Mouse (Mus musculus) macrophage (primary cell): Measurements from ENCODE around the gene Cbx5. TPM values are rescaled to one million over a fixed set of nuclear protein-coding genes. Genes with fewer than 3 reads are reported as not detected.

Experiments used
- H3K27ac ChIP-seq: fragments of 350-480 bp; formaldehyde crosslinking; 2 replicates; pipeline ENCODE4 v1.9.0; 2021
- H3K36me3 ChIP-seq: fragments of 350-480 bp; formaldehyde crosslinking; 2 replicates; pipeline ENCODE4 v1.9.0; 2021; ENCODE audit errors: inconsistent target
- H3K4me3 ChIP-seq: fragments of 350-480 bp; formaldehyde crosslinking; 2 replicates; pipeline ENCODE4 v1.9.0; 2021; ENCODE audit errors: inconsistent target
- H3K79me2 ChIP-seq: fragments of 350-480 bp; formaldehyde crosslinking; 2 replicates; pipeline ENCODE4 v1.9.0; 2021; ENCODE audit errors: inconsistent target
- WGBS: methylation state at CpG from one replicate; pipeline ENCODE4 v1.1.7; 2026; ENCODE audit warnings: inconsistent platforms; ENCODE audit not compliant: missing documents; 5-methylcytosine and 5-hydroxymethylcytosine counted together
- polyA plus RNA-seq: library from polyadenylated mRNA; stranded (reverse); fragments of 250-400 nt; gene quantifications from 3 replicates; pipeline ENCODE4 v1.2.4, GENCODE M21; 2018; ENCODE audit warnings: inconsistent platforms

Gene Cbx5
- polyA plus RNA-seq, 1 experiment from 2014 or later: 15.0 TPM

DNA sequence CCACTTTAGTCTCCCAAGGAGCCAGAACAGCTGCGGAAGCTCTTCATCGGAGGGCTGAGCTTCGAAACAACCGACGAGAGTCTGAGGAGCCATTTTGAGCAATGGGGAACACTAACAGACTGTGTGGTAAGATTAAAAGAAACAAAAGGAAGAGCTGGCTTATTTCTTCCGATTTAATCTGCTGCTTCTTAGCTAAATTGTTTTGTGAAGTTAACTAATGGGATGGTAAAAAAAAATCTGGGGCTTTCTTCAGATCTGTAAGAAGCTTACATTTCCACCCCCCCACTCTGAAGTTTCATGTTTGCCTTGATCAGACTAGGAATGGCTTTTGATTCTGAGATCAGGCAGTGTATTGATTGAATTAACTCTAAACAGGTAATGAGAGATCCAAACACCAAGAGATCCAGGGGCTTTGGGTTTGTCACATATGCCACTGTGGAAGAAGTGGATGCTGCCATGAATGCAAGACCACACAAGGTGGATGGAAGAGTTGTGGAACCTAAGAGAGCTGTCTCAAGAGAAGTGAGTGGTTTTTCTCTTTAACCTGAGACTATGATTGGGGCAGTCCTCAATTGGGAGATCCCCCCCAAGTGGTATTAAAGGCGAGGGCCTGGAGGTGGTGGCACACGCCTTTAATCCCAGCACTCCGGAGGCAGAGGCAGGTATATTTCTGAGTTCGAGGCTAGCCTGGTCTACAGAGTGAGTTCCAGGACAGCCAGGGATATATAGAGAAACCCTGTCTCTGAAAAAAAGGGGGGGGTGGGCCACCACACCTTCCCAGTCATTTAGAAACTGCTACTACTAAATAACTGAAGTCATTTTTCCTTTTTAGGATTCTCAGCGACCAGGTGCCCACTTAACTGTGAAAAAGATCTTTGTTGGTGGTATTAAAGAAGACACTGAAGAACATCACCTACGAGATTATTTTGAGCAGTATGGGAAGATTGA lies 1.7 kb upstream of the Cbx5 start:
- Histone ChIP-seq H3K79me2 (peaks cover 70% of the 10 kb centered on the region), H3K27ac (peak overlapping the region; percentile 90), H3K36me3 (peaks cover 32% of the 10 kb centered on the region), H3K4me3 (peak overlapping the region; percentile 72)
- WGBS: 1% methylated on average over 9 of the region's 12 CpGs

DNA sequence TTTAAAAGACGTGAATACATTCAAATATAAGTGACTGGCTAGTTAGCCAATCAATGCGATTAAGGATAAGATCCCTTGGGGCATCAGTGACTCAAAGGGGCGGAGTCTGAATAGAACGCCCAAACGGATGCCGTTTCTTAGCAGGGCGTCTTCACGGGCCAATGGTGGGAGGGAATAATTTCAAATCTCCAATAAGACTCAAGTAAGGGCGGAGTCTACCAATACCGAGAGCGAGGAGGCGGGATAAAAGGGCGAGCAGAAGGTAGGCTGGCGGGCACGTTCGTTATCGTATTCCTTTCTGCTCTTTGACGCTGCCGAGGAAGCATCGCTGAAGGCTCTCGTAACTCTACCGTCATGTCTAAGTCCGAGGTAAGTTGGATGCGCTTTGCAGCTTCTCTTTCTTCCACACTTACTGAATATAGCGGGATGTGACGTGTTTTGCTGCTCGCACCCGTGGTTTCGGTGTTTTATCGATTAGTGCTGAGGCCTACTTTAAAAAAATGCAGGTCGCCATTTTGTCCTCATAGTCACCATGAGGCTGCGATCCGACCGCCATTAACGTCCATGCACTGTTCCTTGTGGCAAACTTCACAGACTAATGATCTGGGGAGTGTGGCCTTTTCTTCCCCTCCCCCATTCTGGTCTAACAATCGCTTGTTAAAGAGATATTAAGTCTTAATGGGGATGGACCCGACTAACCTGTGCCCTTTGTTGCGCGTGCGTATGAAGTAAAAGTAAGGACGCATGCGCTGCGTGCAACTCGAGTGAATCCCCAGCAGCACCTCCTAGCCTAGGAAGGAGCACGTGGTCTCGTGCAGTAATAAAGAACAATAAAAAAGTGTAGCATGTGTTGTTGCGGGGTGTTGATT lies 778 bp upstream of the Cbx5 start, which contains the start of gene Hnrnpa1:
Hnrnpa1 (plus strand) TSS at position 273 of the 869 bp plus-strand sequence.
- WGBS: under 1% methylated on average over 47 of the region's 47 CpGs
- Histone ChIP-seq H3K79me2 (peaks cover 79% of the 10 kb centered on the region), H3K27ac (peak within 1 kb of the TSS; percentile 90), H3K4me3 (peak within 1 kb of the TSS; percentile 72), H3K36me3 (peaks cover 23% of the 10 kb centered on the region)

DNA sequence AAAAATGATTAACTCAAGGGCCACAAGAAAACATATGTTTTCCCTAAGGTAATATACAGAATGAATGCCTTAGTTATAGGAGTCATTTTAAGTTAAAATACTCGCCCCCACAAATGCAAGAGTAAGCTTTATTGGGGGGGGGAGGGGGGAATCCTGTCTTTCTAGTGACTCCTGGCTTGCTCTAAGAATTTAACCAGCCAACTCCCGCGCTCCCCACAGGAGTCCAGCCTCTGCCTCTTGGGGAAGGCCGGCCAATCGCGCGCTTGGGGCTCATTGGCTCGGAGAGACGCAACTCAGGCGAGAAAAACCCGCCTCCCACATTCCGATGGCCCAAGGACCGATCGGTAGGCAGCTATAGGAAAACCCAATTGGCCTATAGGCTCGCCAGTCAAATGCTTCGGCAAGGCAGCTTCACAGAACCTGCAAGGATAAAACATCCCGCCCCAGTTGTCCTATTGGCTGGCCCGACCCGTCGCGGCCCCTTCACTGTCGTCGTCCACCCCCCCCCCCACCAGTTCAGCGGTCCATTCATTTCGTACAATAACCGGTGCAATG lies 409 bp downstream of the Cbx5 start:
- under 1% methylated on average over 26 of the region's 26 CpGs for WGBS
- peak overlapping the region; percentile 72 for H3K4me3 ChIP-seq
- peaks cover 86% of the 10 kb centered on the region for H3K79me2 ChIP-seq
- peak overlapping the region; percentile 90 for H3K27ac ChIP-seq
- H3K36me3 ChIP-seq: peaks cover 17% of the 10 kb centered on the region

DNA sequence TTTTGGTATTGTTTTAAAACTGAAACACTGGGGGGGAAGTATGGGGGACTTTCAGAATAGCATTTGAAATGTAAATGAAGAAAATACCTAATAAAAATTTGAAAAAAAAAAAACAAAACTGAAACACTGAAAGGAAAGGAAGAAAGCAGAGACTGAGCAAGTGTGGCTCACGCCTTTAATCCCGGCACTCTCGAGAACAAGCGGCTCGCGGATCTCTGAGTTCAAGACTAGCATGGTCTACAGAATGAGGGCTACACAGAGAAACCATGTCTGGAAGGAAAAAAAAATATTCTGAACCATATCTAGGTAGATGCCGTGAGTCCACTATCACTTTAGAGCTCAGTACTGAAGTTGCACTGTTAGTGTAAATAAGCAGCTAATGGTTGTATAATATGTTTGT lies 2.3 kb downstream of the Cbx5 start:
- H3K27ac ChIP-seq: no peak overlapping the region
- WGBS: 78% methylated on average over 7 of the region's 7 CpGs
- H3K79me2 ChIP-seq: peaks cover 87% of the 10 kb centered on the region
- H3K4me3 ChIP-seq: no peak overlapping the region
- H3K36me3 ChIP-seq: peaks cover 1% of the 10 kb centered on the region; the same call in 1 of the 2 replicates

DNA sequence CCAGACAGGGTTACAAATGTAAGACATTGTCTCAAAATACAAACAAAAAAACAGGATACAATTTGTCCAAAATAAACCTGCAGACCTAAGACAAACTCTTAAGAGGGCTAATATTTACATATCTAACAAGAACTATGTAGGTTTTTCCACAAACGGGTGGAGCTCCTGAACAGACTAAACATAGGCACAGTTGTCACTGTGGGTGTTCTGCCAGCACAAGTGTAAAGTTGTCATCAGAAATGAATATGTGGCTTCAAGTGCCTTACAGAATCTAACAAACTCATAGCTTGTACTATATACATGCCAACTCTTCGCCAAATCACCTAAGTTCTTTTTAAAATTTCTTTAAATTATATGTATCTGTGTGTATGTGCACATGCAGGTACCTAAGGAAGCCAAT lies 6.5 kb downstream of the Cbx5 start:
- 100% methylated on average over 1 of the region's 2 CpGs for WGBS
- H3K36me3 ChIP-seq: no peaks in the 10 kb centered on the region

DNA sequence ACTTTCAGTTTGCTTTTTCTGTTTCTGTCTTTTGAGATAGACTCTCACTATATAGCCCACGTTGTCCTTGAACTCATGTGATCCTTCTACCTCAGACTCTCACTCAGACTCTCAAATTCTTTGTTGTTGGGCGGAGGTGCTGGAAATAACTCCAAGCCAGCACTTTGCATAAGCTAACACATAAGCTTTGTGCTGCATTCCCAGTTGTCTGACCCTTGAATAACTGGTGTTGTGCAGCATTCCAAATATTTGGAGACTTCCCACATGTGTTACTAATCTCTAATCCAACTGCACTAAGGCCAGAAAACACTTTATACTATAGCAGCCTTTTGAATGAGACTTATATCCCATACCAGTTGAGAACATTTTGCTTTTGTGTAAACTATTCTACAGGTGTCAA lies 10.7 kb downstream of the Cbx5 start:
- 93% methylated on average over 2 of the region's 2 CpGs for WGBS
- Histone ChIP-seq H3K79me2 (peaks cover 100% of the 10 kb centered on the region), H3K27ac (no peak overlapping the region), H3K4me3 (no peak overlapping the region), H3K36me3 (no peaks in the 10 kb centered on the region)

More for the DNA sequence above, 6.5 kb downstream of the Cbx5 start:
- H3K4me3 ChIP-seq: no peak overlapping the region
- peaks cover 100% of the 10 kb centered on the region for H3K79me2 ChIP-seq
- no peak overlapping the region for H3K27ac ChIP-seq

DNA sequence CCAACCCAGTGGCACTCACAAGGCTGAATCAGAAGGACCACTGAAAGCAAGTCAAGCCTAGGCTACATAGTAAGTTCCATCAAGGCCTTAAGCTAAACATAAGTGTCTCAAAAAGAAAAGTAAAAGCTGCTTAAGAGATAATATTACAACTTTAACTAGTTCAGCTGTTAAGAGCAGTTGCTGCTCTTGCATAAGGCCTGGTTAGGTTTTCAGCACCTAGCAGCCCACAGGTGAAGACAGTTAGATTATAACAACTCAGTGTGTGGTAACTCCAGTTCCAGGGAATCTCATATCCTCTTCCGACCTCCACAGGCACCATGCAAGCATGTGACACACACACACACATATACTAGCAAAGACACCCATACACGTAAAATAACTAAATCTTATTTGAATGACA lies 12.0 kb downstream of the Cbx5 start:
- 95% methylated on average over 2 of the region's 2 CpGs for WGBS
- Histone ChIP-seq H3K27ac (no peak overlapping the region), H3K79me2 (peaks cover 100% of the 10 kb centered on the region), H3K36me3 (no peaks in the 10 kb centered on the region), H3K4me3 (no peak overlapping the region)

DNA sequence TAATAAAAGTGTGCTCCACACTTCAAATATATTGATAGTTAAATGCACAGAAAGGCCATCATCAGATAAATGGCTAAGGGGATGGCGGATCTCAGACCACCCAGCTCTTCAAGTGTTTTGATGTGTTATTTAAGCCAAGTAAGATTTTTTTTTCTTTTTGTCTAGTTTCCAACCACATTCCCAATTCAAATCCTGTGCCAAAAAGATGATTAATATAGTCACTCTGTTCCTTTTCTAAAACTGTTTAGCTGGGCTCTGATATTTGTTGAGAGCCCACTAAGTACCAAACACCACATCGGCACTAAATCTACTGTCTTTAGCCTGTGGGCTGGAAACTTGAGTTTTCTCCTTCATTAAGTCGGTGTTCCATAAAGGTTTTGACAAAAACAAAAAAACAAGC lies 12.6 kb downstream of the Cbx5 start:
- Histone ChIP-seq H3K36me3 (no peaks in the 10 kb centered on the region), H3K79me2 (peaks cover 100% of the 10 kb centered on the region), H3K27ac (no peak overlapping the region), H3K4me3 (no peak overlapping the region)
- WGBS: 86% methylated on average over 3 of the region's 3 CpGs

DNA sequence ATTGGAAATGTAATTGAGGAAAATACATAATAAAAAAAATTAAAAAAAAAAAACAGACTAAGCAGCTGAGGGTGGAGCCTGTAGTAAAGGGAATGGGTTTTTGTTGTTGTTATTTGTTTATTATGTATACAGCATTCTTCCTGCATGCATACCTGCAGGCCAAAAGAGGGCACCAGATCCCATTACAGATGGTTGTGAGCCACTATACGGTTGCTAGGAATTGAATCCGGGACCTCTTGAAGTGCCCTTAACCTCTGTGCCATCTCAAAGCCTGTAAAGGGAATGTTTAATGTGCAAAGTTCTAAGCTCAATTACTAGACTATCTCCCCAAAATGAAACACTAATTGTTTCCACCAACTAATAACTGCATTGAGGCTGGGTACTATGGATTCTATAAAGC lies 15.5 kb downstream of the Cbx5 start:
- WGBS: 96% methylated on average over 2 of the region's 2 CpGs
- H3K27ac ChIP-seq: no peak overlapping the region
- H3K79me2 ChIP-seq: peaks cover 100% of the 10 kb centered on the region
- H3K36me3 ChIP-seq: no peaks in the 10 kb centered on the region
- H3K4me3 ChIP-seq: no peak overlapping the region

DNA sequence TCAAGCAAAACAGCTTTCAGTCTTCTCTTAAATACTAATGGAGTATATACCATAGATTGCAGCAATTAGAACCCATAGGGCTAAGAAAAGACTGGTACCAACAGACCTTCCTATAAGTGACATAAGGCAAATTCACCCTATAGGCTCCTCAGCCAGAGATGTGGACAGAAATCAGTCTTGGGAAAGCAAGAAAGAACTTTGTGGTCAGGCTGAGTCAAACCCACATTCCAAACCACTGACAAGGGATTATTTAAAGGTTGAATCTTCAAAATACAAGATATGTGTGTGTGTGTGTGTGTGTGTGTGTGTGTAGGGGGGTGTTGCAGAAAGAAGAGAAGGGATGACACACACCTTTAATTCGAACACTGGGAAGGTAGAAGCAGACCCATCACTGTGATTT lies 18.2 kb downstream of the Cbx5 start:
- Histone ChIP-seq H3K27ac (no peak overlapping the region), H3K4me3 (no peak overlapping the region), H3K36me3 (no peaks in the 10 kb centered on the region), H3K79me2 (peaks cover 100% of the 10 kb centered on the region)
- WGBS: no CpG with 5 or more reads among the region's 1 CpGs

DNA sequence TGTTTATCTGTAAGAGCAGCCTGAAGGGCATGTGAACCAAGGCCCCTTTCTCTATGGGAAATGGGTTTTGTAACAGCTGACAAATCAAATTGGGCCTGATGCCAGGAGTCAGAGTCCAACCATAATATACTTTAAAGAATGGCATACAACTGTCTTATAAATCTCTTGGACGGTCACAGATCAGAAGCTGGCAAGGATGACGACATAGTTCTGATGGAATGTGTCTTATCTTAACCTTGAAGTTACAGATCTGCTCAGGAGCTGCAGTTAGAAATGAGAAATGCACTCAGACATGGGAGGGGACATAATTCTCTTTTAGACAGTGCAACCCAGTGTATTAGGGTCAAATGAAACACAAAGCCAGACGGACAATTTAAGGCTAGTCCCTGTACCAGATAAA lies 18.8 kb downstream of the Cbx5 start:
- H3K36me3 ChIP-seq: no peaks in the 10 kb centered on the region
- H3K79me2 ChIP-seq: peaks cover 100% of the 10 kb centered on the region
- WGBS: 63% methylated on average over 3 of the region's 3 CpGs
- H3K4me3 ChIP-seq: no peak overlapping the region
- no peak overlapping the region for H3K27ac ChIP-seq

DNA sequence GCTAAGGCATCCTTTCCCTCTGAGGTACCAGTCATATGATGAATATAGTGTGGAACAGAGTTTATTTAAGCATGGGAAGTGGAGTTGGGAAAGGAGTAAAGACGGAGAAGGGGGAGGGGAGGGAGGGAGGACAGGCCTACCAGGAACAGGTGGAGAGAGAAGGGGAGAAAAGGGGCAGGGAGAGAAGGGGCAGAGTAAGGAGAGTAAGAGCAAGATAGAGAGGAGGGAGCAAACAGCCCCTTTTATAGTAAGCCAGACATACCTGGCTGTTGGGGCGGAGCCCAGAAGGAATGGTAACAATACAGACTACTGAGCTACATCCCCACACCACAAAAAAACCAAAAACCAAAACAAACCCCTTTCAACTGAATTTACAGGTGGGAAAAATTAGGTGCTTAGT lies 23.6 kb downstream of the Cbx5 start:
- whole genome bisulfite sequencing: 95% methylated on average over 2 of the region's 2 CpGs
- Histone ChIP-seq H3K79me2 (peaks cover 73% of the 10 kb centered on the region), H3K36me3 (0 out of 2 replicates have a peak, but pooled peaks cover 8% of the 10 kb centered on the region), H3K4me3 (no peak overlapping the region), H3K27ac (no peak overlapping the region)

DNA sequence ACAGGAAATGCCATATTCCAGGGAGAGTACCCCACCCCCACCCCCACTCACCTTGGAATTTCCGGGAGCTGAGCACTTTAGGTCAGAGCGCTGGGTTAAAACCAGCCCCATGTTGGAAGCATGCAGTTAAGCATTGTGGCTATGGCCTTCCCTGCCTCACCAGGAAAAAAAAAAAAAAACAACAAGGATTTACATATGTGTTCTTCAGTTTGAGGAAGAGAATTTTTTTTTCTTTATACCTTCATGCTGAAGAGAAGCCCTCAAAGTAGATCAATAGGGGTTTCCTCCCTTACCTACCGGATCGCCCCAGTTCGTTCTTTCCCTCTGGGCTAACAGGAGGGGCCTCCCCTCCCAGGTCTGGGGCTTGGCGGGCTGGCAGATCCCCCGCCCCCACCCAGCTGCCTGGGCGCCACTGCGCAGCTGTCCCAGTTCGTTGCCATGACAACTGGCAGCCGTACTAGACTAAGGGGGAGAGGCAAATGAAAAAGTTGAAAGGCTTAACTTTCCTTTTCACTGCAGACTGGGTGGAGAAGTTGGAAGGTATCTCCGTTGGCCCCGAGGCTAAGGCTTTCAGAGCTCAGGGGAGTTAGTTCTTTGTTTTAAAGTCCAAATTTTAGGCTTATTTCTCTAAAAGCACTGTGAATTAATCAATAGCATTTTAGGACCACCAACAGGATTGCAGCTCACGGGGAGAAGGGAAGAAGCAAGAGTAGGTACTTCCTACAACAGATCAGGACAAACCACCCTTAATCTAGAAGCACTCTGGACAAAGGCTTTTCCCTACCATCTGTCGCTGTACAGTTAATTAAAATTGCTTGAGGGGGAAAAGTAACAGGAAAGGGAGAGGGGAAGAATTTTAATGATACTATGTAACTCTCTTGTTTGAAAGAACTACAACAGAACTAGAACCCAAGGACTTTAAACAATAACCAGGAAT lies 24.4 kb downstream of the Cbx5 start:
- 23% methylated on average over 13 of the region's 15 CpGs for whole genome bisulfite sequencing
- H3K27ac ChIP-seq: no peak overlapping the region
- H3K4me3 ChIP-seq: peak overlapping the region; percentile 4; the same call in 1 of the 2 replicates
- peaks cover 65% of the 10 kb centered on the region for H3K79me2 ChIP-seq
- H3K36me3 ChIP-seq: 0 out of 2 replicates have a peak, but pooled peaks cover 8% of the 10 kb centered on the region
